Mouse (Mus musculus) embryonic facial prominence, embryonic 13.5 days (tissue): ENCODE data around the gene Rita1. TPM values are rescaled to one million over a fixed set of nuclear protein-coding genes. Genes with fewer than 3 reads are reported as not detected.

ENCODE experiments used
- ATAC-seq: fragments of 200-750 bp; cut with Nextera tagmentation; 2 replicates; pipeline ENCODE4 v1.8.0; 2017; ENCODE audit warnings: low read depth; ENCODE audit not compliant: insufficient number of reproducible peaks, insufficient read depth, low FRiP score, low TSS enrichment
- H3K27ac ChIP-seq: fragments of 300-500 bp; sonication (generic); 2 replicates; pipeline ENCODE4 v1.5.1; 2015; ENCODE audit warnings: moderate library complexity, mild to moderate bottlenecking, inconsistent platforms
- H3K27me3 ChIP-seq: fragments of 300-500 bp; sonication (generic); 2 replicates; pipeline ENCODE4 v1.6.1; 2015; ENCODE audit warnings: mild to moderate bottlenecking, inconsistent platforms
- H3K36me3 ChIP-seq: fragments of 300-500 bp; sonication (generic); 2 replicates; pipeline ENCODE4 v1.6.1; 2015; ENCODE audit warnings: mild to moderate bottlenecking, inconsistent platforms
- H3K4me1 ChIP-seq: fragments of 300-500 bp; sonication (generic); 2 replicates; pipeline ENCODE4 v1.6.1; 2015; ENCODE audit warnings: inconsistent platforms
- H3K4me2 ChIP-seq: fragments of 300-500 bp; sonication (generic); 2 replicates; pipeline ENCODE4 v1.6.1; 2015; ENCODE audit warnings: moderate library complexity, mild to moderate bottlenecking, inconsistent platforms
- H3K4me3 ChIP-seq: fragments of 300-500 bp; sonication (generic); 2 replicates; pipeline ENCODE4 v1.5.1; 2015; ENCODE audit warnings: mild to moderate bottlenecking, inconsistent platforms
- H3K9ac ChIP-seq: fragments of 300-500 bp; sonication (generic); 2 replicates; pipeline ENCODE4 v1.6.1; 2015; ENCODE audit warnings: mild to moderate bottlenecking, inconsistent platforms
- H3K9me3 ChIP-seq: fragments of 300-500 bp; sonication (generic); 2 replicates; pipeline ENCODE4 v1.6.1; 2016; ENCODE audit warnings: inconsistent platforms
- WGBS: fragments of 180-500 bp; shearing (Covaris S2); methylation state at CpG from one replicate; pipeline ENCODE4 v1.1.7; 2015; ENCODE audit warnings: mixed read lengths; 5-methylcytosine and 5-hydroxymethylcytosine counted together
- polyA plus RNA-seq: library from polyadenylated mRNA; unstranded; fragments of >200 nt; fragmentation: Nextera tagmentation; extraction: Ambion mirVana; gene quantifications from 2 replicates; pipeline ENCODE4 v1.2.1, GENCODE M21; 2015

The Rita1 gene
- polyA plus RNA-seq, 1 experiment from 2014 or later, result 16.2 TPM

GRCm38 (mm10) chr5:120610906-120611305 is 1.5 kb downstream of the Rita1 start:
- H3K36me3 ChIP-seq, result peaks cover 35% of the 10 kb centered on the region
- no peaks in the 10 kb centered on the region for H3K27me3 ChIP-seq
- H3K9me3 ChIP-seq, result no peaks in the 10 kb centered on the region
- peak overlapping the region; percentile 70; the same call in 1 of the 2 replicates for H3K4me3 ChIP-seq
- no peak for ATAC-seq
- H3K4me1 ChIP-seq, result peaks cover 17% of the 10 kb centered on the region
- WGBS, result 87% methylated on average over 5 of the region's 5 CpGs
- H3K27ac ChIP-seq, result no peak overlapping the region
- peak overlapping the region; percentile 73; the same call in 1 of the 2 replicates for H3K9ac ChIP-seq
- H3K4me2 ChIP-seq, result peak overlapping the region; percentile 93

- 87% methylated on average over 16 of the region's 16 CpGs for WGBS
- H3K4me1 ChIP-seq, result peaks cover 21% of the 10 kb centered on the region
These were observed 3.1 kb downstream of the Rita1 start for GRCm38 (mm10) chr5:120609246-120609775.

GRCm38 (mm10) chr5:120607335-120607734 is 5.1 kb downstream of the Rita1 start:
- ATAC-seq, result no peak
- Histone ChIP-seq H3K4me2 (no peak overlapping the region), H3K27ac (no peak overlapping the region), H3K36me3 (peaks cover 25% of the 10 kb centered on the region), H3K4me1 (peaks cover 15% of the 10 kb centered on the region), H3K4me3 (no peak overlapping the region), H3K27me3 (no peaks in the 10 kb centered on the region), H3K9ac (no peak overlapping the region), H3K9me3 (no peaks in the 10 kb centered on the region)
- WGBS, result 77% methylated on average over 3 of the region's 3 CpGs

More at GRCm38 (mm10) chr5:120609246-120609775, 3.1 kb downstream of the Rita1 start:
- H3K4me3 ChIP-seq, result no peak overlapping the region
- no peaks in the 10 kb centered on the region for H3K27me3 ChIP-seq
- no peaks in the 10 kb centered on the region for H3K9me3 ChIP-seq
- H3K9ac ChIP-seq, result 0 out of 2 replicates have a peak overlapping the region, but pooled peaks have one; percentile 0
- H3K36me3 ChIP-seq, result peaks cover 25% of the 10 kb centered on the region
- no peak overlapping the region for H3K27ac ChIP-seq
- no peak overlapping the region for H3K4me2 ChIP-seq
- no peak for ATAC-seq

- Histone ChIP-seq H3K4me2 (no peak overlapping the region), H3K36me3 (peaks cover 25% of the 10 kb centered on the region), H3K27ac (no peak overlapping the region), H3K27me3 (no peaks in the 10 kb centered on the region), H3K4me1 (peaks cover 13% of the 10 kb centered on the region), H3K9me3 (no peaks in the 10 kb centered on the region), H3K4me3 (no peak overlapping the region), H3K9ac (no peak overlapping the region)
- ATAC-seq, result no peak
- WGBS, result 72% methylated on average over 25 of the region's 25 CpGs
These were observed 5.7 kb downstream of the Rita1 start for GRCm38 (mm10) chr5:120606590-120607200.

- no peak overlapping the region for H3K9ac ChIP-seq
These were observed 6.7 kb downstream of the Rita1 start for GRCm38 (mm10) chr5:120605688-120606087.

GRCm38 (mm10) chr5:120605241-120605661 is 7.1 kb downstream of the Rita1 start:
- Histone ChIP-seq H3K4me2 (peak overlapping the region; percentile 73), H3K4me1 (peaks cover 4% of the 10 kb centered on the region; the same call in 1 of the 2 replicates), H3K27ac (0 out of 2 replicates have a peak overlapping the region, but pooled peaks have one; percentile 48), H3K9me3 (no peaks in the 10 kb centered on the region), H3K9ac (peak overlapping the region; percentile 64), H3K27me3 (no peaks in the 10 kb centered on the region), H3K4me3 (peak overlapping the region; percentile 42), H3K36me3 (peaks cover 25% of the 10 kb centered on the region)
- no peak for ATAC-seq
- 2% methylated on average over 10 of the region's 10 CpGs for WGBS

More at GRCm38 (mm10) chr5:120605688-120606087, 6.7 kb downstream of the Rita1 start:
- peak overlapping the region; percentile 73 for H3K4me2 ChIP-seq
- no peaks in the 10 kb centered on the region for H3K27me3 ChIP-seq
- ATAC-seq, result no peak
- peaks cover 25% of the 10 kb centered on the region for H3K36me3 ChIP-seq
- no peaks in the 10 kb centered on the region for H3K9me3 ChIP-seq
- peaks cover 4% of the 10 kb centered on the region; the same call in 1 of the 2 replicates for H3K4me1 ChIP-seq
- H3K4me3 ChIP-seq, result peak overlapping the region; percentile 42
- 1% methylated on average over 8 of the region's 8 CpGs for WGBS
- no peak overlapping the region for H3K27ac ChIP-seq

- Histone ChIP-seq H3K9me3 (no peaks in the 10 kb centered on the region), H3K36me3 (peaks cover 22% of the 10 kb centered on the region), H3K27me3 (no peaks in the 10 kb centered on the region), H3K4me1 (peaks cover 4% of the 10 kb centered on the region; the same call in 1 of the 2 replicates), H3K9ac (peak overlapping the region; percentile 64), H3K4me2 (peak overlapping the region; percentile 73), H3K27ac (0 out of 2 replicates have a peak overlapping the region, but pooled peaks have one; percentile 48), H3K4me3 (peak overlapping the region; percentile 42)
- no peak for ATAC-seq
- WGBS, result 2% methylated on average over 6 of the region's 6 CpGs
These were observed 7.5 kb downstream of the Rita1 start for GRCm38 (mm10) chr5:120604839-120605238.

- no peaks in the 10 kb centered on the region for H3K27me3 ChIP-seq
- 68% methylated on average over 7 of the region's 7 CpGs for WGBS
- no peak overlapping the region for H3K27ac ChIP-seq
- no peaks in the 10 kb centered on the region for H3K9me3 ChIP-seq
- peaks cover 4% of the 10 kb centered on the region; the same call in 1 of the 2 replicates for H3K4me1 ChIP-seq
- no peak overlapping the region for H3K4me3 ChIP-seq
- no peak overlapping the region for H3K4me2 ChIP-seq
- ATAC-seq, result no peak
- peaks cover 13% of the 10 kb centered on the region; the same call in 1 of the 2 replicates for H3K36me3 ChIP-seq
- no peak overlapping the region for H3K9ac ChIP-seq
These were observed 8.9 kb downstream of the Rita1 start for GRCm38 (mm10) chr5:120603515-120603914.

GRCm38 (mm10) chr5:120602210-120602609 is 10.2 kb downstream of the Rita1 start:
- no peak for ATAC-seq
- Histone ChIP-seq H3K4me2 (no peak overlapping the region), H3K27me3 (no peaks in the 10 kb centered on the region), H3K36me3 (0 out of 2 replicates have a peak, but pooled peaks cover under 1% of the 10 kb centered on the region), H3K4me1 (peaks cover 4% of the 10 kb centered on the region; the same call in 1 of the 2 replicates), H3K9ac (no peak overlapping the region), H3K4me3 (no peak overlapping the region), H3K27ac (no peak overlapping the region), H3K9me3 (no peaks in the 10 kb centered on the region)
- WGBS, result 92% methylated on average over 12 of the region's 12 CpGs

GRCm38 (mm10) chr5:120600946-120601668 is 11.3 kb downstream of the Rita1 start:
- ATAC-seq, result no peak
- no peak overlapping the region for H3K9ac ChIP-seq
- no peaks in the 10 kb centered on the region for H3K36me3 ChIP-seq
- H3K27ac ChIP-seq, result no peak overlapping the region
- no peaks in the 10 kb centered on the region for H3K27me3 ChIP-seq
- H3K4me1 ChIP-seq, result peaks cover 4% of the 10 kb centered on the region; the same call in 1 of the 2 replicates
- WGBS, result 60% methylated on average over 11 of the region's 11 CpGs
- no peak overlapping the region for H3K4me3 ChIP-seq
- H3K4me2 ChIP-seq, result no peak overlapping the region
- no peaks in the 10 kb centered on the region for H3K9me3 ChIP-seq

GRCm38 (mm10) chr5:120599625-120600024 is 12.8 kb downstream of the Rita1 start:
- 85% methylated on average over 6 of the region's 6 CpGs for WGBS
- H3K4me3 ChIP-seq, result no peak overlapping the region
- no peaks in the 10 kb centered on the region for H3K9me3 ChIP-seq
- no peaks in the 10 kb centered on the region for H3K4me1 ChIP-seq
- no peaks in the 10 kb centered on the region for H3K27me3 ChIP-seq
- no peak overlapping the region for H3K4me2 ChIP-seq
- no peaks in the 10 kb centered on the region for H3K36me3 ChIP-seq
- no peak for ATAC-seq
- H3K9ac ChIP-seq, result no peak overlapping the region
- no peak overlapping the region for H3K27ac ChIP-seq
